Mouse (Mus musculus): ENCODE results near the gene Gabrr1.
A peak's percentile ranks its signal among the peaks of the same experiment; 100 is the strongest.
"Not testable (repeated sequence)": the region's sequence is repeated elsewhere in the genome, so short reads cannot be mapped to it uniquely, and the experiment has no call there.

Gabrr1 gene

DNA sequence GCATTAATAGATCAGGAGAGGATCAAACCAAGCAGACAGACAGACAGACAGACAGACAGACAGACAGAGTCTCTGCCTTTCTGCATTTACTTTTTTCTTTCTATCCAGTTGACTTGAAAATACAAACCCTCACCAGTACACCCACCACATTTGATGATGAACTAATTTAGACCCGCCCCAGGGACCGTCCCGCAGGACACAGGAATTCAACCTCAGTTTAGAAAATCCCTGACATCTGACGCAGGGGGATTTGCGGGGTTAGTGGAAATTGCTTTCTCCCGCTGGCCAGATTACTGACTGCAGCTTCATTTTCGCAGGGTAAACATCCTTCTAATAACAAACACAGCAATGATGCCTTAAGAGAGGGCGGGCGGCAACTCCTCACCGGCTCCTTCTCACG is at the start of gene Gabrr1:
TSS of gene Gabrr1 (plus strand) at position 301 of the 400 bp plus-strand sequence.
- no peak for DNase-seq (ENCODE audit: low spot score)

DNA sequence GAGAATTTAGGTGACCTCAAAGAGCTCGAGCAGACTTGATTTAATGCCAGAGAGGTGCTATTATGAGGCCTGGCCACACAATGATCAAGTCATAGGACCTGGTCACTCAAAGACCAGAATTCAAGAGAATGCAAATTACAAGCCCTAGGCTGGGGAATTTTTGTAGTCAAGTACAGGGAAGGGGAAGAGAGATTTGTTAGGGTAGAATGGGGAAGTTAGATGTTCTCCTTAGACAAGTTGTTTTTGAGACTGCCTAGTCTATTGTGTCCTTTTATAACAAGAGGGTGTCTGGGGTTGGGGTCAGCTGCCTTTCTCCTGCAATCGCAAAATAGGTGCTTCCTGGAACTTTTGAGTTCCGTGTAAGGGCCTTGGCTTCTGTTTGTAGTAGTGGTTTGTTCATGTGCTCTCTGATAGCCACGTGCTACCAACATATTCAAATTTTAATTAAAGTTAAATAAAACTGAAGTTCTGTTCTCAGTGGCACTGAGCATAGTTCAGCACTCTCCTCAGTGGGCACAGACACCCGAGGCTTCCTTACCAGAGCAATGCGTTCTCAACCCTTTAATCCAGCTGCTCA is 33.1 kb upstream of the Gabrr1 start:
- DNase-seq (ENCODE audit: low spot score): no peak

DNA sequence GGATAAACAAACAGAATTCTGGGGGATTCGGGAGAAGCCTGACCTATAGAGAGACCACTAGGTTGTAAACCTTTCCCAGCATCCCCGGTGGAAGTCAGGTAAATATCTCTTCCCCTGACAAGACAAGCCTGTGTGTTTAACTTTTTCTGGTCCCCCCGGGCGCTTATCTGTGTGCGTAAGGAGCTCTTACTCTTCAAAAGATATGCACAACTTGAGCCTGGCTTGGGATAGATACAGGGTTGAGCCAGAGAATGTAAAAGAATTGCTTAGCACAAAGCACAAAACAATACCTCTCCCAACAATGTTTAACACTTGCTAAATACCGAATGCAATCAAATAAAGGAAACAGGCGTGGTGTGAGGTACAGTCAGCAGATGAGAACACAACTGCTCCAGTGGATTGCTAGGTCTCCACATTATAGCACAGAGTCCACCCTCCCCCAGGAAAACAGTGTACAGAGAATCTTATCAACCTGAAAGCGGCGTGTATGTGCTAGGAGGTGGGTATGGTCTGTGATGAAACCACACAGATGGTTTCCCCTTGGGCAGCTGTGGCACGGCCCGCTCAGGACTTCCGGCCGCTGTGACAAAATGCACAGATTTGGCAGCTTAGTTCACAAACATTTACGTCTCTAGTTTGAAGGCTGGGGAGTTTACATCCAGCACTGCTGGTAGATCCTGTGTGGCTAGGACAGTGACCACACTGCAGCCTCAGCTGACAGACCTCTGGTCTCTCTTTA is 22.4 kb upstream of the Gabrr1 start:
- DNase-seq (ENCODE audit: low spot score): no peak

DNA sequence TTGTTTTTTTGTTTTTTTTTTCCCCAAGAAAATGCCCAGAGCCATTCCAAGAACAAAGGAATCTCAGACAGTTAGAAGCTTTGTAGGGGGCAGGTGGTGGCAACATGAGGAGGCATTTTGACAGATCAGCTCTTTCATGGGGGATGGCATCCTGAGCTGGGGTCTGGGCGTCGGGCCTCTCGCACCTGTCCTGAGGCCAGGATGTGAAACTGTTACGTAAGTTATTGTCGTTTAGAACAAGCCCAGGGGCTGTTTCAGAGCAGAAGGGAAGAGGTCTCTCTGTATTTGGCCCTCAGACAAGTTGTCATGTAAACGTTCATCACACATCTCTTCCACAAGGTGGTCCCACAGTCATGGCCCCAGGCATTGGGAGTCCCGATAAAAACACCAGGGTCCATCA is 21.5 kb upstream of the Gabrr1 start:
- DNase-seq (ENCODE audit: low spot score): no peak

DNA sequence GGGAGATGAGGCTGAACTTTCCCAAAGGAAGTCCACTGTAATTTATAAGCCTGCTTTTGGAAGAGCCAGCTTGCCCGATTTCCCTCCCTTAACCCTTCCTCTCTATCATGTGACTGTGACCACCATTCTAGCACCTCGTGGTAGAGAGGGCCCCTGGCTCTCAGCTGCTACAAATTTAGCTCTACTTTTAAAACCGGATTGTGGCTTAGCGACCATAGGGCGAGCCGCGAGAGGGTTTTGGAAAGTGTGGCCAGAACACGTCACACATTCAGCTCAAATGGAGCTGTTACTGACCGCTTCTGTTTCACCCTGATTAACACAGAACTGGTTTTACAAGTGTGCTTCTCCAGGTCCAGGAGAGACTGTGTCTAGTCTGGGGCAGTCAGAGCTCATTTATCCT is 21.0 kb upstream of the Gabrr1 start:
- no peak for DNase-seq (ENCODE audit: low spot score)

DNA sequence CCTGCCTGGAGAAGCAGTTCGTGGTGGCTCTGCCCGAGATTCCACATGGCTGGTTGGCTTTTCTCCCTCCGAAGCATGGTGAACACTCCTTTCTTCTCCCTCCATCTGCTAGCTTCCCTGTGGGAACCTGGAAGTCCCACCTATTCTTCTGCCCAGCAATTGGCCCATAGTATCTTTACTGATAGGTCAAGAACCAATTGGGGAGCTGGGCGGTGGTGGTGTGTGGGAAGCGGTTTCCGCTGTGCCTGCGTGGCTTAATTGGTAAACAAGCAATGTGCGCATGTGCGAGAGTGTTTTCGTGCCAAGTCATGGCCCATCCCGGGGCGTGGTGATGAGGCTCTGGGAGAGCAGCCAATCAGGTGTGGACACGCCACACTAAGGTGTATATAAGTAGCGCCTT is 19.5 kb upstream of the Gabrr1 start:
- DNase-seq (ENCODE audit: low spot score): not testable (repeated sequence)

DNA sequence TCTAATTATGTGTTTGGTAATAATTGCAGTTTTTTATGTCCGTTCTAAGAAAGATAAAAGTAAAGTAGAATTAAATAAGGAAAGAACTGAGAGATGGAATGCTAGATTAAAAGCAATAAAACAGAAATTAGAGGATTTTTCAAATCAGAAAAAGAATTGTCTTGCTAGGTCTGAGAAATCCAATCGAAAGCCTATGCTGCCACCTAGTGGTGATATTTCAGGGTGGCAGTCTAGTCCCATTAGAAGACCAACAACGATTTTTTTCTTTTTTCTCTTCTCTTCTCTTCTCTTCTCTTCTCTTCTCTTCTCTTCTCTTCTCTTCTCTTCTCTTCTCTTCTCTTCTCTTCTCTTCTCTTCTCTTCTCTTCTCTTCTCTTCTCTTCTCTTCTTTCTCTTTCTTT is 13.2 kb upstream of the Gabrr1 start:
- DNase-seq (ENCODE audit: low spot score): peak; percentile 67

DNA sequence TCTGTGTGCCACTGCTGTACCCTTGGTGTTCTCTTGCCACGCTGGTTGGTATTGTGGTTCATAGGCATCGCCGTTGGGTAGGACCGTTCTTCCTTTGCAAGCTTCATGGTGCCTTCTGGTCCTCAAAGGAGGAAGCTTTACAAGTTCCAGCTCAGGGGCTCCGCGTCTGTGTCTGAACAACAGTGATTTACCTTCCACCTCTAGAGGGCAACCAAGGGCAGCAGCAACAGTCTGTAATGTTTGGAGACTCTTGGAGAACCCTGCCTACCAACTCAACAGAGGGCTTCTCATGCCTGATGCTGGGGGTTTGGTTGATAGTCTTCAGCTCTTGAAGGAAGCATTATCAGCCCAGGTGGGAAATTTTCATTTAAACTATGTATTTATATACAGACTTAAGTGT is 7.8 kb upstream of the Gabrr1 start:
- DNase-seq (ENCODE audit: low spot score): peak; percentile 14

DNA sequence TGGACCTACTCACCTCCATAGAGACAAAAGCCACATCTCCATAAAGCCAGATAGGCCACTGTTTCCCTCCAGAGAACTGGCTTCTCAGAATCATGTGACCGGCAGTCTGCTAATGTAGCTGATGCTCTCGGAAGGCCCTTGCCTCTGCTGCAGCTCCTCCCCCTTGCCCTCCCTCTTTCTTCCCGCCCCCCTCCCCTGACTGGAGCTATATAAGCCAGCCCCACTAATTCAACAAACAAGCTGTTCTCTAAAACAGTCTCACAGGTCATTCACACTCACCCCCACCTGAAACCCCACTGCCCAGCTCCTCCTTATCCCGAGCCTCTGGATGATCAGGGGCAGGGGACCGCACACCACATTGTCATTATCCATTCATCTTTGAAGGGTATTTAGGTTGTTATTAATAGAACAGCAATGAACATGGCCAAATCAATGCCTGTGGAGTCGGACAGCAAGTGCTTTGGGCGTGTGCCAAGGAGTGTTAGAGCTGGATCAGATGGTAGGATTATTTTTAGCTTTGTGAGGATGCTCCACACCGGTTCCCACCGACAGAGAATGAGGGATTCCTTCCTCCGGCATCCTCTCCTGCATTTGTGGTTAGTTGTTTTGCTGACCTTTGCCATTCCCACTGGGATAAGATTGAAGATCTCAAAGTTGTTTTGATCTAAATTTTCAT is 6.8 kb upstream of the Gabrr1 start:
- DNase-seq (ENCODE audit: low spot score): no peak

DNA sequence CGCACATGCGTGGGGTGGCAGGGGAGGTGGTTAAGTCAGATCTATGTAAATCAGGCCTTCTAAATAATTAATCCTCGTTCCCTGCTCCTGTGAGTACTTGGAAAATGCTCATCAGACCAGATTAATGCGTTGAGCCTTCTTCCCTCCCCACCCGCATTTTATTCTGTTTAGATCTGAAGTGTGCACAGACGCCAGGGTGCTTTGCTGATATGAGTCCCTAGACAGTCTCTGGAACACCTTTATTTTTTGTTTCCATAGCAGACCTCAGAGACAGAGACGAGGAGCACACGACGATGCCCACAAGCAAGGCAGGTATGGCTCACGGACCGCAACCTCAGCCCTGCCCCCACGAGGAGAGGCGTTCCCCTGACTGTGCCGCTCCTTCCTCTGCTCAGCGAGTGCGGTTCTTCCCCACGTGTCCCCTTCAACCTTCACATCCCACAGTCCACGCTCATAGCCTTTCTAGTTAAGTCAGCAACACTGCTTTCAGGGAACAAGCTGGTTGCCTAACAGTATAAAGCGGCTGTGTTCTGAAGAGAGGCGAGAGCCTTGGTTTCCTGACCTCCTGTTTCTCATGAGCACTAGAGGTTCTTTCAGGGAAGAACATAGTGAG is 14.5 kb downstream of the Gabrr1 start:
- no peak for DNase-seq (ENCODE audit: low spot score)

DNA sequence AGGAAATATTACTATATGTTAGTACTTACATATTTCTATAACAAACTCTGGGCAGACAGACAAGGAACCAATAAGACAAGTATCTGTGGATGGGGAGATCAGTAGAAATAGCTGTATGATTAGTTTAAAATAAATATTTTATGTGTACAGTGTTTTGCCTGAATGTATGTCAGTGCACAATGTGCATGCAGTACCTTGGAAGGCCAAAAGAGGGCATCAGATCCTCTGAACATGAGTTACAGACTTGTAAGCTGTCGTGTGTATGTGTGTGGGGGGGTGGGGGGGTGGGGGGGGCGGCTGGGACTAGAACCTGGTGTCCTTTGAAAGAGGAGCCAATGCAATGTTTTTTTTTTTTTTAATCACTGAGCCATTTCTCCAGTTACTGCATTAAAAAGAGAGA is 15.5 kb downstream of the Gabrr1 start:
- peak; percentile 7 for DNase-seq (ENCODE audit: low spot score)

DNA sequence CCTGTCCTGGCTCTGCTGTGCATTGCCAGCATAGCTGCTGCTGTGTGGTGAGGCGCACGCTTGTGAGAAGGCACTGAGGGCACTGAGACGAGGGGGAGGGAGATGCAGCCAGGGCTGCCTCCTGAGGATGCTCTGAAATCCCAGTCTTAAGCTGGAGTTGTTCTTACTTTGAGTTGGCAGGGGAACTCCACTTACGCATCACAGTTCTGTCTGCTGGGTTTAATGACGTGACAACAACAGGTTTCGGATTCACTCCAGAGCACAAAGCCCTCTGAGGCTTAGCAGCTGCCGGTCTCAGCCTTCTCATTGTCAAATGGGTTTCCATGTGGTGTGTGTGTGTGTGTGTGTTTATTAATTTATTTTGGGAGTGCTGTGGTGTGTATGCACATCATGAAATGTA is 16.8 kb downstream of the Gabrr1 start:
- DNase-seq (ENCODE audit: low spot score): no peak

DNA sequence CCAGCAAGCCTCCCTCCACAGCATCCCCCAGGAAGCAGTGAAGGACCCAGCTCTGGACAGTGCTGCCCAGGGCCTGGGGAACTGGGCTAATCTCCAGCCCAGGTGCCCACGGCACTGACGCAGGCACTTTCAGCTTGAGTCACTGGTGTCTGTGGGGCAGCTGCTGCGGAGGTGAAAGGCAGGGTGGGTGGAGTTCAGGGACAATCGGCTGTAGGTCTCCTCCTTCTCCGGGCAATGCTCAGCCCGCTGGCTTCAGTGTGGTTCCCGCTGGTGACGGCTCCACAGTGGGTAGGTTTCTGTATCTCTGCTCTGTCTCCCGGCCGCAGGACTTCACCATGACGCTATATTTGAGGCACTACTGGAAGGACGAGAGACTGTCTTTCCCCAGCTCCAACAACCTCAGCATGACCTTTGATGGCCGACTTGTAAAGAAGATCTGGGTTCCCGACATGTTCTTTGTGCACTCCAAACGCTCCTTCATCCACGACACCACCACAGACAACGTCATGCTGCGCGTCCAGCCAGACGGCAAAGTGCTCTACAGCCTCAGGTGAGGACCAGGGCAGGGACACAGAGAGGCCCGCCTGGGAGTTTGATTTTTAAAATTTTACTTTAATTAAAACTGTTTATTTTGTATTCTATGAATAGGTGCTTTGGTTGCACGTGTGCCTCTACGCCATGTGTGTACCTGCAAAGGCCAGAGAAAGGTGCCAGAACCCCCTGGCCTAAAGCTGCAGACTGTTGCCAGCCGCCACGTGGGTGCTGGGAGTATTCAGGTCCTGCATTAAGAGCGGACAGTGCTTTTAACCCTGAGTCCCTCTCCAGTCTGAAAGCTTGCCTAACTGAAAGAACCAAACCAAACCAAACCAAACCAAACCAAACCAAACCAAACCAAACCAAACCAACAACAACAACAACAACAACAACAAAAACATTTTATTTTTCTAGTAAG is 20.0 kb downstream of the Gabrr1 start:
- no peak for DNase-seq (ENCODE audit: low spot score)

DNA sequence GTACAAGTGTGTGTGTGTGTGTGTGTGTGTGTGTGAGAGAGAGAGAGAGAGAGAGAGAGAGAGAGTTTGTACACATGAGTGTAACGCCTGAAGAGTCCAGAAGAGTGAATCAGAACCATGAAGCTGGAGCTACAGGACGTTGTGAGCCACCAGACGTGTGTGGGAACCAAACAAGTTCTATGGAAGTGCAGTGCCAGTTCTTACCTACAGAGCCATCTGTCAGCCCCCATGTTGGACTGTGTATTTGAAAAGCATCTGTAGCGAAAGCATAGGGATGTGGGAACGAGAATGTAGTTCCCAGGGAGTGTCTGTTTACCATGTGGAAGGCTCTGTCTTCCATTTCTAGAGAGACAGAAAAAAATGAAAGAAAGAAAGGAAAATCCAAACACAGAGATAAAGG is 51.2 kb downstream of the Gabrr1 start:
- no peak for DNase-seq (ENCODE audit: low spot score)

DNA sequence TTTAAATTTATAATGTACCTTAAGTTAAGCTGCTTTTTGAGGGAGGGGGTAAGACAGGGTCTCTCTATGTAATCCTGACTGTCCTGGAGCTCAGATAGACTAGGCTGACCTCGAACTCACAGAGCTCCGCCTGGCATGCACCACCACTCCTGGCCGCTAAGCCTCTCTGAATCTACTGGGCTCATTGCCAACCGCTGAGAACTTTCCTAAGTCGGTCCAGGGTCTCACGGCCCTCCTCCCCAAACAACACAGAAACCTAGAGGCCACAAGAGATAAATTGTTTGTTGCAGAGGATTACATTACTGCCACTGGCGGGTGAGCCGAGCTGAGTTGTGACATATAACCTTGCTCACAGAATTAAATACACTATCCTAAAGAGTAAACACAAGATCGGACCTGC is 55.8 kb downstream of the Gabrr1 start:
- no peak for DNase-seq (ENCODE audit: low spot score)

DNA sequence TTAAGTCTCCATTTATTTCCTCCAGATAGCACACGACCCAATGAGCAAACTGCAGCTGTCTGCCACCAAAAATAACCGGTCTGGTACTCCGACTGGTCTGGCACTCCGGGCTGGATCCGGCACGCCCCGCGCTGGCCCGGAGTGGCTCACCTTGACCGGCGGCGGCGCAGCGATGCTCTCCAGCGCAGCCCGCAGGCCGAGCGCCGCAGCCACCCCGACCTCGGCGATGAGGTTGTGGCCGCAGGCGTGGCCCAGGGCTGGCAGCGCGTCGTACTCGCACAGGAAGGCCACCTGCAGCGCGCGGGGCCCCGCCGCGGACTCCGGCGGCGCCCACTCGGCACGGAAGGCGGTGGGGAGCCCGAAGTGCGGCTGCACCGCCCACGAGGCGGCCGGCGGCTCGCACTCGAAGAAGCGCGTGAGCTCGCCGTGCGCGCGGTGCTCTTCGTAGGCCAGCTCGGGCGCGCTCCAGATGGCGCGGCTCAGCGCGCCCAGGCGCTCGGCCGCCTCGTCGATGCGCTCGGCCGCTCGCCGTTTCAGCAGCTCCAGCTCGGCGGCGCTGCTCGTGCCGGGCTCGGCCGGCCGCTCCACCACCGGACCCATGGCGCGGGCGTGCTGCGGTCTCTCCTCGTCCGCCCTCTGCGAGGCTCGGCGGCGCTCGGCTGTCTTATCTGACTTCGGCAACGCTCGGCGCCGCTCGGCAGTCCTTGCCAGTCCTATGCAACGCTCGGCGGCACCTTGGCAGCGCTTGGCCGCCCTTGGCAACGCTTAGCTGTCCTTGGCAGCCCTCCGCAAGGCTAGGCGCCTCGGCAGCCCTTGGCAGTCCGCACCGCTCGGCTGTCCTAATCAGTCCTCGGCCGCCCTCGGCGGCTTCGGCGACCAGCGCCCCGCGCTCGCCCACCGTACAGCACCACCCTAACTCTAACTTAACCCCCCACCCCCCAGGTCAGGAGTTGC is 56.7 kb downstream of the Gabrr1 start:
- DNase-seq (ENCODE audit: low spot score): peak; percentile 81

DNA sequence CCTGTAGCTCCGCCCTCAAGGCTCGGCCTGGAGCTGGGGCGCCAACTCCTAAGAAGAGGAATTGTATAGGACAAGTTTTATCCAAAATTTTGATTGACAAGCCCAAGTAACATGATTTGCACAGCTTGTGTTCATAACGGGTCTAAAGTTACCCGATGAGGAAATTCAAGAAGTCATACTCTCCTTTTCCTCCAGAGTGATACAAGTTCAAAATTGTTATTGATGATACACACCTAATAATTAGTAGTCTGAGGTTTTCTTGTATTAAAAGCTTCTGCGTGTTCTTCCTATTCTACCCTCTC is 57.4 kb downstream of the Gabrr1 start, which contains the start of gene Pm20d2:
TSS of gene Pm20d2 (minus strand) at position 3 of the 302 bp plus-strand sequence.
- no peak for DNase-seq (ENCODE audit: low spot score)

DNA sequence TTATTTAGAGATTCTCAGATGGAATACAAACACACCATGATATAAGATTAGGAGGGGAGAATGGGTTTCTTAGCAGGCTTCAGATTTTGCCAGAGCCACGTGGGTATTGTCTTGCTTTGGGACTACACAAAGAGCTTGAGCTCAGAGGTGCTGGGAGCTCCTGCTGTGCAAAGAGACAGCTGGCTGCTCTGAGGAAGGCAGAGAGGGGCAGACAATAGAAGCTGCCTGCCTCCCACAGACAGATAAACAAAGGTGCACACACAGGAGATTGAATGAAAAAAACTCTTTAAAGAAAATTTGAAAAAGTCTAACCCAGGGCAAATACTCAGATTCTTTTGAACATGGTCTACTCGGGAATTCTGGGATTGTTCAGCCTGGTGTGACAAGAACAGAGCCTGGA is 65.8 kb downstream of the Gabrr1 start:
- no peak for DNase-seq (ENCODE audit: low spot score)

DNA sequence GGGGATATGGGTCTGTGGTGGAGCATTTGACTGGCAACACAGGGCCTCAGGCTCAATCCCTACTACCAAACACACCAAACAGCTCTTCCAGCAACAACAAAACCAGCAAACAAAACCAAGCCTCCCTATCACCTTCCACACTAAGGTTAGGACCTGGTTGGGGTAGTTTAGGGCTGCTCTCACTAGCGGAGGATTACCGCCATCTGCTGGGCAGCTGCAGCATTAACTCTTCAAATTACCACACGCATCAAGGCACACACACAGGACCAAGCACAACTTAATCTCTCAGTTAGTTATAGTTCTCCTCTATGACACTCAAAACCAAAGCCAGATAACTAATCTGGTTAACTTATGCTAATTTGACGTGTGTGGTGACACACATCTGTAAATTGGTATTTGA is 72.4 kb downstream of the Gabrr1 start:
- no peak for DNase-seq (ENCODE audit: low spot score)

DNA sequence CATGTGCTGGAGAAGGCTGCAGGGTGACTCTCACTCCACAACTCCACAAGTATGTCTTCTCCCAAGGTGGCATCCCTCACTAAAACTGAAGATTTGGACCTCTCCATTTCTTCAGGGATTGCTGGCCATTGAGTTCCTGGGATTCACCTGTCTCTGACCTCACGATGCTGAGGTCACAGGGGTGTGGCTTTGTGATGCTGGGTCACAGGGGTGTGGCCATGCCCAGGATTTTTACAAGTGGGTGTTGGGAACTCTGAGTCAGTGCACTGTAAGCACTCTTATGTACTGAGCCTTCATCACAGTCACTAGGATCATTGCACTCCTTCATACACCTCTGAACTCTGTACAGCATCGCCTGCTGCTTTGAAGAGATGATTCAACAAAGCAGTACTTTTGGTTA is 75.2 kb downstream of the Gabrr1 start:
- no peak for DNase-seq (ENCODE audit: low spot score)

All from left cerebral cortex, adult 11 months (tissue).